Mouse (Mus musculus) forebrain, embryonic 13.5 days (tissue): ENCODE measurements around the gene Kit. TPM values are rescaled to one million over a fixed set of nuclear protein-coding genes. Genes with fewer than 3 reads are reported as not detected.

ENCODE experiments used
- ATAC-seq: fragments of 200-750 bp; cut with Nextera tagmentation; 2 replicates; pipeline ENCODE4 v1.8.0; 2017
- H3K27ac ChIP-seq: fragments of 300-500 bp; sonication (generic); 2 replicates; pipeline ENCODE4 v1.5.1; 2015; ENCODE audit warnings: inconsistent platforms, mild to moderate bottlenecking, moderate library complexity
- H3K27me3 ChIP-seq: fragments of 300-500 bp; sonication (generic); 2 replicates; pipeline ENCODE4 v1.6.1; 2015; ENCODE audit warnings: mild to moderate bottlenecking, inconsistent platforms
- H3K36me3 ChIP-seq: fragments of 300-500 bp; sonication (generic); 2 replicates; pipeline ENCODE4 v1.6.1; 2015; ENCODE audit warnings: mild to moderate bottlenecking, inconsistent platforms; ENCODE audit not compliant: poor library complexity, severe bottlenecking
- H3K4me1 ChIP-seq: fragments of 300-500 bp; sonication (generic); 2 replicates; pipeline ENCODE4 v1.6.1; 2015; ENCODE audit warnings: inconsistent platforms
- H3K4me2 ChIP-seq: fragments of 300-500 bp; sonication (generic); 2 replicates; pipeline ENCODE4 v1.6.1; 2015; ENCODE audit warnings: inconsistent platforms, mild to moderate bottlenecking, moderate library complexity
- H3K4me3 ChIP-seq: fragments of 300-500 bp; sonication (generic); 2 replicates; pipeline ENCODE4 v1.5.1; 2015; ENCODE audit warnings: mild to moderate bottlenecking, inconsistent platforms
- H3K9ac ChIP-seq: fragments of 300-500 bp; sonication (generic); 2 replicates; pipeline ENCODE4 v1.6.1; 2015; ENCODE audit warnings: mild to moderate bottlenecking, inconsistent platforms
- H3K9me3 ChIP-seq: fragments of 300-500 bp; sonication (generic); replicated peaks from 2 replicates; pipeline ENCODE4 v1.6.1; 2016; ENCODE audit warnings: inconsistent platforms
- WGBS: fragments of 180-500 bp; shearing (Covaris S2); methylation state at CpG from one replicate; pipeline ENCODE4 v1.1.7; 2015; 5-methylcytosine and 5-hydroxymethylcytosine counted together
- polyA plus RNA-seq: library from polyadenylated mRNA; unstranded; fragments of >200 nt; fragmentation: Nextera tagmentation; extraction: Ambion mirVana; gene quantifications from 2 replicates; pipeline ENCODE4 v1.2.1, GENCODE M21; 2015

Gene Kit
- polyA plus RNA-seq, 1 experiment from 2014 or later: 28.2 TPM

GRCm38 (mm10) chr5:75650566-75650965 lies 75.8 kb downstream of the Kit start:
- H3K4me3 ChIP-seq: no peak overlapping the region
- 42% methylated on average over 8 of the region's 8 CpGs for WGBS
- H3K9ac ChIP-seq: no peak overlapping the region
- no peaks in the 10 kb centered on the region for H3K9me3 ChIP-seq
- ATAC-seq: no peak
- no peak overlapping the region for H3K4me2 ChIP-seq
- no peaks in the 10 kb centered on the region for H3K27me3 ChIP-seq
- no peak overlapping the region for H3K27ac ChIP-seq
- peaks cover 10% of the 10 kb centered on the region for H3K4me1 ChIP-seq
- peaks cover 28% of the 10 kb centered on the region for H3K36me3 ChIP-seq

GRCm38 (mm10) chr5:75653431-75653830 lies 78.7 kb downstream of the Kit start:
- Histone ChIP-seq H3K4me1 (peaks cover 10% of the 10 kb centered on the region), H3K27me3 (no peaks in the 10 kb centered on the region), H3K4me2 (no peak overlapping the region), H3K9ac (no peak overlapping the region), H3K4me3 (no peak overlapping the region), H3K9me3 (no peaks in the 10 kb centered on the region), H3K27ac (no peak overlapping the region), H3K36me3 (peaks cover 25% of the 10 kb centered on the region)
- 94% methylated on average over 8 of the region's 8 CpGs for WGBS
- ATAC-seq: no peak

GRCm38 (mm10) chr5:75658575-75658974 lies 83.9 kb downstream of the Kit start:
- Histone ChIP-seq H3K36me3 (peaks cover 17% of the 10 kb centered on the region), H3K9ac (no peak overlapping the region), H3K9me3 (no peaks in the 10 kb centered on the region), H3K4me2 (no peak overlapping the region), H3K4me3 (no peak overlapping the region), H3K4me1 (no peaks in the 10 kb centered on the region), H3K27ac (no peak overlapping the region), H3K27me3 (no peaks in the 10 kb centered on the region)
- 94% methylated on average over 6 of the region's 6 CpGs for WGBS
- ATAC-seq: no peak

GRCm38 (mm10) chr5:75660342-75660741 lies 85.6 kb downstream of the Kit start:
- Histone ChIP-seq H3K27ac (no peak overlapping the region), H3K4me1 (no peaks in the 10 kb centered on the region), H3K4me3 (no peak overlapping the region), H3K4me2 (no peak overlapping the region), H3K27me3 (no peaks in the 10 kb centered on the region), H3K9me3 (no peaks in the 10 kb centered on the region), H3K36me3 (0 out of 2 replicates have a peak, but pooled peaks cover 3% of the 10 kb centered on the region), H3K9ac (no peak overlapping the region)
- 98% methylated on average over 27 of the region's 27 CpGs for WGBS
- ATAC-seq: no peak

GRCm38 (mm10) chr5:75662466-75662865 lies 87.8 kb downstream of the Kit start:
- no peaks in the 10 kb centered on the region for H3K9me3 ChIP-seq
- H3K4me3 ChIP-seq: no peak overlapping the region
- no peaks in the 10 kb centered on the region for H3K36me3 ChIP-seq
- H3K4me2 ChIP-seq: no peak overlapping the region
- H3K27me3 ChIP-seq: no peaks in the 10 kb centered on the region
- WGBS: 62% methylated on average over 12 of the region's 12 CpGs
- H3K4me1 ChIP-seq: no peaks in the 10 kb centered on the region
- H3K27ac ChIP-seq: no peak overlapping the region
- no peak overlapping the region for H3K9ac ChIP-seq
- no peak for ATAC-seq

GRCm38 (mm10) chr5:75663768-75664167 lies 89.1 kb downstream of the Kit start:
- H3K4me2 ChIP-seq: no peak overlapping the region
- no peak overlapping the region for H3K27ac ChIP-seq
- no peak overlapping the region for H3K4me3 ChIP-seq
- H3K9ac ChIP-seq: no peak overlapping the region
- H3K4me1 ChIP-seq: no peaks in the 10 kb centered on the region
- H3K9me3 ChIP-seq: no peaks in the 10 kb centered on the region
- no peak for ATAC-seq
- no peaks in the 10 kb centered on the region for H3K27me3 ChIP-seq
- no peaks in the 10 kb centered on the region for H3K36me3 ChIP-seq
- 86% methylated on average over 2 of the region's 2 CpGs for WGBS

GRCm38 (mm10) chr5:75667083-75667482 lies 92.4 kb downstream of the Kit start:
- Histone ChIP-seq H3K4me2 (no peak overlapping the region), H3K36me3 (no peaks in the 10 kb centered on the region), H3K9ac (no peak overlapping the region), H3K27ac (no peak overlapping the region), H3K9me3 (no peaks in the 10 kb centered on the region), H3K4me3 (no peak overlapping the region), H3K4me1 (no peaks in the 10 kb centered on the region), H3K27me3 (no peaks in the 10 kb centered on the region)
- no peak for ATAC-seq
- 76% methylated on average over 3 of the region's 3 CpGs for WGBS

- H3K9me3 ChIP-seq: no peaks in the 10 kb centered on the region
- H3K27me3 ChIP-seq: no peaks in the 10 kb centered on the region
- H3K27ac ChIP-seq: no peak overlapping the region
- no peaks in the 10 kb centered on the region for H3K36me3 ChIP-seq
- H3K9ac ChIP-seq: no peak overlapping the region
- no peak for ATAC-seq
- H3K4me2 ChIP-seq: no peak overlapping the region
- 89% methylated on average over 5 of the region's 5 CpGs for WGBS
- no peaks in the 10 kb centered on the region for H3K4me1 ChIP-seq
- H3K4me3 ChIP-seq: no peak overlapping the region
Observed at GRCm38 (mm10) chr5:75671136-75671788, 96.5 kb downstream of the Kit start.

- H3K4me2 ChIP-seq: no peak overlapping the region
- H3K27ac ChIP-seq: no peak overlapping the region
- H3K36me3 ChIP-seq: no peaks in the 10 kb centered on the region
- WGBS: 88% methylated on average over 3 of the region's 3 CpGs
- H3K4me1 ChIP-seq: no peaks in the 10 kb centered on the region
- no peak overlapping the region for H3K9ac ChIP-seq
- no peaks in the 10 kb centered on the region for H3K9me3 ChIP-seq
- H3K4me3 ChIP-seq: no peak overlapping the region
- ATAC-seq: no peak
- H3K27me3 ChIP-seq: no peaks in the 10 kb centered on the region
Observed at GRCm38 (mm10) chr5:75676024-75676423, 101.3 kb downstream of the Kit start.

- Histone ChIP-seq H3K4me1 (no peaks in the 10 kb centered on the region), H3K4me2 (no peak overlapping the region), H3K27ac (no peak overlapping the region), H3K9ac (no peak overlapping the region), H3K36me3 (no peaks in the 10 kb centered on the region), H3K4me3 (no peak overlapping the region), H3K27me3 (no peaks in the 10 kb centered on the region), H3K9me3 (no peaks in the 10 kb centered on the region)
- no peak for ATAC-seq
- WGBS: 91% methylated on average over 3 of the region's 3 CpGs
Observed at GRCm38 (mm10) chr5:75679896-75680295, 105.2 kb downstream of the Kit start.

- no peak overlapping the region for H3K4me3 ChIP-seq
- ATAC-seq: no peak
- no peak overlapping the region for H3K9ac ChIP-seq
- H3K4me1 ChIP-seq: 0 out of 2 replicates have a peak, but pooled peaks cover 7% of the 10 kb centered on the region
- no peaks in the 10 kb centered on the region for H3K9me3 ChIP-seq
- no peaks in the 10 kb centered on the region for H3K27me3 ChIP-seq
- H3K27ac ChIP-seq: no peak overlapping the region
- no peaks in the 10 kb centered on the region for H3K36me3 ChIP-seq
- H3K4me2 ChIP-seq: no peak overlapping the region
- WGBS: 89% methylated on average over 12 of the region's 12 CpGs
Observed at GRCm38 (mm10) chr5:75695162-75695809, 120.6 kb downstream of the Kit start.

- WGBS: 52% methylated on average over 5 of the region's 5 CpGs
Observed at GRCm38 (mm10) chr5:75696960-75697359, 122.2 kb downstream of the Kit start.

More at GRCm38 (mm10) chr5:75696960-75697359, 122.2 kb downstream of the Kit start:
- Histone ChIP-seq H3K27me3 (no peaks in the 10 kb centered on the region), H3K36me3 (no peaks in the 10 kb centered on the region), H3K9ac (no peak overlapping the region), H3K4me2 (no peak overlapping the region), H3K4me3 (no peak overlapping the region), H3K9me3 (no peaks in the 10 kb centered on the region), H3K27ac (no peak overlapping the region), H3K4me1 (0 out of 2 replicates have a peak, but pooled peaks cover 7% of the 10 kb centered on the region)
- no peak for ATAC-seq
